Mouse (Mus musculus) lung, embryonic 16.5 days (tissue): ENCODE results near the gene Myzap. TPM values are rescaled to one million over a fixed set of nuclear protein-coding genes. Genes with fewer than 3 reads are reported as not detected.

Experiments
- ATAC-seq: fragments of 200-750 bp; cut with Nextera tagmentation; 2 replicates; pipeline ENCODE4 v1.8.0; 2017; ENCODE audit warnings: low read depth, mild to moderate bottlenecking, moderate library complexity
- H3K27ac ChIP-seq: fragments of 300-500 bp; sonication (generic); 2 replicates; pipeline ENCODE4 v1.5.1; 2014; ENCODE audit warnings: mild to moderate bottlenecking, control low read depth, low read length
- H3K27me3 ChIP-seq: fragments of 300-500 bp; sonication (generic); 2 replicates; pipeline ENCODE4 v1.6.1; 2014; ENCODE audit warnings: low read depth, low read length, mixed read lengths; ENCODE audit not compliant: control insufficient read depth, insufficient read depth
- H3K36me3 ChIP-seq: fragments of 300-500 bp; sonication (generic); 2 replicates; pipeline ENCODE4 v1.6.1; 2014; ENCODE audit warnings: low read length; ENCODE audit not compliant: control insufficient read depth, insufficient read depth
- H3K4me1 ChIP-seq: fragments of 300-500 bp; sonication (generic); replicated peaks from 2 replicates; pipeline ENCODE4 v1.6.1; 2014; ENCODE audit warnings: low read length, mixed read lengths; ENCODE audit not compliant: control insufficient read depth, insufficient read depth
- H3K4me2 ChIP-seq: fragments of 300-500 bp; sonication (generic); 2 replicates; pipeline ENCODE4 v1.6.1; 2014; ENCODE audit warnings: low read depth, low read length, control low read depth
- H3K4me3 ChIP-seq: fragments of 300-500 bp; sonication (generic); 2 replicates; pipeline ENCODE4 v1.5.1; 2014; ENCODE audit warnings: mild to moderate bottlenecking, low read length, control low read depth
- H3K9ac ChIP-seq: fragments of 300-500 bp; sonication (generic); 2 replicates; pipeline ENCODE4 v1.6.1; 2014; ENCODE audit warnings: low read length, control low read depth
- H3K9me3 ChIP-seq: fragments of 300-500 bp; sonication (generic); 2 replicates; pipeline ENCODE4 v1.6.1; 2016; ENCODE audit warnings: low read length; ENCODE audit not compliant: control insufficient read depth
- WGBS: fragments of 180-500 bp; shearing (Covaris S2); extraction: QIAGEN DNeasy Blood & Tissue Kit; methylation state at CpG from one replicate; pipeline ENCODE4 v1.1.7; 2014; 5-methylcytosine and 5-hydroxymethylcytosine counted together
- polyA plus RNA-seq: library from polyadenylated mRNA; unstranded; fragments of >200 nt; fragmentation: Nextera tagmentation; extraction: Ambion mirVana; gene quantifications from 2 replicates; pipeline ENCODE4 v1.2.1, GENCODE M21; 2015

Gene Myzap
- 65.8 and 66.7 TPM in 2 replicates for polyA plus RNA-seq

- Histone ChIP-seq H3K4me3 (peak within 1 kb of the TSS; percentile 74), H3K36me3 (no peaks in the 10 kb centered on the region), H3K9me3 (no peaks in the 10 kb centered on the region), H3K27ac (peak within 1 kb of the TSS; percentile 59), H3K4me1 (peaks cover 17% of the 10 kb centered on the region), H3K4me2 (peak within 1 kb of the TSS; percentile 91), H3K9ac (peak within 1 kb of the TSS; percentile 86), H3K27me3 (no peaks in the 10 kb centered on the region)
- WGBS, result 2% methylated on average over 27 of the region's 29 CpGs
- ATAC-seq, result peak; percentile 94
These were observed at the start of gene Myzap for GRCm38 (mm10) chr9:71591938-71592548. Gene Myzap, minus strand, starts transcription at chr9:71592360.

GRCm38 (mm10) chr9:71640361-71640927 lies 48.3 kb upstream of the Myzap start:
- ATAC-seq, result no peak
- Histone ChIP-seq H3K4me3 (no peak overlapping the region), H3K9me3 (peaks cover 3% of the 10 kb centered on the region; the same call in 1 of the 2 replicates), H3K4me1 (no peaks in the 10 kb centered on the region), H3K27ac (no peak overlapping the region), H3K9ac (no peak overlapping the region), H3K27me3 (no peaks in the 10 kb centered on the region), H3K36me3 (peaks cover 6% of the 10 kb centered on the region), H3K4me2 (no peak overlapping the region)
- 81% methylated on average over 4 of the region's 4 CpGs for WGBS

- ATAC-seq, result no peak
- Histone ChIP-seq H3K9ac (no peak overlapping the region), H3K4me2 (no peak overlapping the region), H3K27me3 (no peaks in the 10 kb centered on the region), H3K9me3 (peaks cover 3% of the 10 kb centered on the region; the same call in 1 of the 2 replicates), H3K27ac (no peak overlapping the region), H3K4me1 (no peaks in the 10 kb centered on the region), H3K4me3 (no peak overlapping the region), H3K36me3 (peaks cover 6% of the 10 kb centered on the region)
- 56% methylated on average over 11 of the region's 11 CpGs for WGBS
These were observed 46.0 kb upstream of the Myzap start for GRCm38 (mm10) chr9:71638198-71638597.

GRCm38 (mm10) chr9:71636854-71637253 lies 44.7 kb upstream of the Myzap start:
- Histone ChIP-seq H3K9me3 (no peaks in the 10 kb centered on the region), H3K4me1 (no peaks in the 10 kb centered on the region), H3K27me3 (no peaks in the 10 kb centered on the region), H3K9ac (no peak overlapping the region), H3K36me3 (no peaks in the 10 kb centered on the region; the same call in 1 of the 2 replicates), H3K4me3 (no peak overlapping the region), H3K4me2 (no peak overlapping the region), H3K27ac (no peak overlapping the region)
- ATAC-seq, result no peak
- WGBS, result 92% methylated on average over 1 of the region's 1 CpGs

GRCm38 (mm10) chr9:71635627-71636026 lies 43.5 kb upstream of the Myzap start:
- H3K4me1 ChIP-seq, result no peaks in the 10 kb centered on the region
- H3K27me3 ChIP-seq, result no peaks in the 10 kb centered on the region
- H3K4me3 ChIP-seq, result no peak overlapping the region
- WGBS, result 70% methylated on average over 1 of the region's 1 CpGs
- no peak for ATAC-seq
- H3K4me2 ChIP-seq, result no peak overlapping the region
- no peak overlapping the region for H3K9ac ChIP-seq
- no peaks in the 10 kb centered on the region for H3K9me3 ChIP-seq
- H3K36me3 ChIP-seq, result peaks cover 3% of the 10 kb centered on the region
- no peak overlapping the region for H3K27ac ChIP-seq

- Histone ChIP-seq H3K36me3 (peaks cover 9% of the 10 kb centered on the region), H3K27ac (no peak overlapping the region), H3K4me3 (no peak overlapping the region), H3K9me3 (no peaks in the 10 kb centered on the region), H3K4me2 (no peak overlapping the region), H3K27me3 (no peaks in the 10 kb centered on the region), H3K4me1 (no peaks in the 10 kb centered on the region), H3K9ac (no peak overlapping the region)
- 80% methylated on average over 2 of the region's 2 CpGs for WGBS
- ATAC-seq, result no peak
These were observed 42.8 kb upstream of the Myzap start for GRCm38 (mm10) chr9:71634916-71635315.

GRCm38 (mm10) chr9:71628921-71629320 lies 36.8 kb upstream of the Myzap start:
- no peaks in the 10 kb centered on the region for H3K9me3 ChIP-seq
- H3K4me2 ChIP-seq, result no peak overlapping the region
- peaks cover 11% of the 10 kb centered on the region for H3K36me3 ChIP-seq
- no peak overlapping the region for H3K4me3 ChIP-seq
- no peak for ATAC-seq
- WGBS, result 59% methylated on average over 6 of the region's 6 CpGs
- H3K9ac ChIP-seq, result no peak overlapping the region
- peaks cover 7% of the 10 kb centered on the region; the same call in 1 of the 2 replicates for H3K4me1 ChIP-seq
- H3K27me3 ChIP-seq, result no peaks in the 10 kb centered on the region
- no peak overlapping the region for H3K27ac ChIP-seq

GRCm38 (mm10) chr9:71628286-71628685 lies 36.1 kb upstream of the Myzap start:
- no peak overlapping the region for H3K4me3 ChIP-seq
- peaks cover 11% of the 10 kb centered on the region for H3K36me3 ChIP-seq
- ATAC-seq, result no peak
- no peaks in the 10 kb centered on the region for H3K9me3 ChIP-seq
- H3K27me3 ChIP-seq, result no peaks in the 10 kb centered on the region
- peaks cover 7% of the 10 kb centered on the region; the same call in 1 of the 2 replicates for H3K4me1 ChIP-seq
- WGBS, result 76% methylated on average over 6 of the region's 6 CpGs
- H3K27ac ChIP-seq, result no peak overlapping the region
- H3K9ac ChIP-seq, result no peak overlapping the region
- no peak overlapping the region for H3K4me2 ChIP-seq

GRCm38 (mm10) chr9:71625961-71626360 lies 33.8 kb upstream of the Myzap start:
- WGBS, result 80% methylated on average over 6 of the region's 6 CpGs
- ATAC-seq, result no peak
- H3K9me3 ChIP-seq, result no peaks in the 10 kb centered on the region
- H3K4me3 ChIP-seq, result no peak overlapping the region
- no peak overlapping the region for H3K9ac ChIP-seq
- peak overlapping the region; percentile 50 for H3K27ac ChIP-seq
- H3K36me3 ChIP-seq, result peaks cover 11% of the 10 kb centered on the region
- H3K27me3 ChIP-seq, result no peaks in the 10 kb centered on the region
- H3K4me2 ChIP-seq, result no peak overlapping the region
- H3K4me1 ChIP-seq, result peaks cover 7% of the 10 kb centered on the region; the same call in 1 of the 2 replicates
